Mouse (Mus musculus) limb, embryonic 11.5 days (tissue): ENCODE data around the gene Eef1akmt2. TPM values are rescaled to one million over a fixed set of nuclear protein-coding genes. Genes with fewer than 3 reads are reported as not detected.
A peak's percentile ranks its signal among the peaks of the same experiment; 100 is the strongest.

Experiments
- ATAC-seq: fragments of 200-750 bp; cut with Nextera tagmentation; 2 replicates; pipeline ENCODE4 v1.8.0; 2017; ENCODE audit warnings: low read depth; ENCODE audit not compliant: insufficient number of reproducible peaks, low FRiP score, low TSS enrichment
- DNase-seq: peaks from one replicate; pipeline ENCODE4 v3.0.0-alpha.2; 2015; ENCODE audit warnings: low spot score
- H3K27ac ChIP-seq: fragments of 300-500 bp; sonication (generic); replicated peaks from 2 replicates; pipeline ENCODE4 v1.5.1; 2014; ENCODE audit warnings: low read depth, mild to moderate bottlenecking, low read length
- H3K27me3 ChIP-seq: fragments of 300-500 bp; sonication (generic); 2 replicates; pipeline ENCODE4 v1.6.1; 2014; ENCODE audit warnings: mild to moderate bottlenecking, low read length, mixed read lengths; ENCODE audit not compliant: control insufficient read depth, insufficient read depth
- H3K36me3 ChIP-seq: fragments of 300-500 bp; sonication (generic); 2 replicates; pipeline ENCODE4 v1.6.1; 2014; ENCODE audit warnings: mild to moderate bottlenecking, low read length, moderate library complexity, mixed read lengths; ENCODE audit not compliant: control insufficient read depth, insufficient read depth
- H3K4me1 ChIP-seq: fragments of 300-500 bp; sonication (generic); 2 replicates; pipeline ENCODE4 v1.6.1; 2014; ENCODE audit warnings: low read length, mixed read lengths; ENCODE audit not compliant: control insufficient read depth, insufficient read depth
- H3K4me2 ChIP-seq: fragments of 300-500 bp; sonication (generic); 2 replicates; pipeline ENCODE4 v1.6.1; 2014; ENCODE audit warnings: low read depth, mild to moderate bottlenecking, moderate library complexity; ENCODE audit not compliant: severe bottlenecking
- H3K4me3 ChIP-seq: fragments of 300-500 bp; sonication (generic); 2 replicates; pipeline ENCODE4 v1.5.1; 2014; ENCODE audit warnings: low read depth, low read length
- H3K9ac ChIP-seq: fragments of 300-500 bp; sonication (generic); 2 replicates; pipeline ENCODE4 v1.6.1; 2014; ENCODE audit warnings: mild to moderate bottlenecking, low read length
- H3K9me3 ChIP-seq: fragments of 300-500 bp; sonication (generic); 2 replicates; pipeline ENCODE4 v1.6.1; 2016; ENCODE audit warnings: low read length; ENCODE audit not compliant: control insufficient read depth
- WGBS: fragments of 180-500 bp; shearing (Covaris S2); extraction: QIAGEN DNeasy Blood & Tissue Kit; methylation state at CpG from one replicate; pipeline ENCODE4 v1.1.7; 2014; 5-methylcytosine and 5-hydroxymethylcytosine counted together
- polyA plus RNA-seq: library from polyadenylated mRNA; unstranded; fragments of >200 nt; fragmentation: Nextera tagmentation; extraction: Ambion mirVana; gene quantifications from 2 replicates; pipeline ENCODE4 v1.2.1, GENCODE M21; 2014

Eef1akmt2 gene
- polyA plus RNA-seq, 1 experiment from 2014 or later = 76.6 TPM

DNA sequence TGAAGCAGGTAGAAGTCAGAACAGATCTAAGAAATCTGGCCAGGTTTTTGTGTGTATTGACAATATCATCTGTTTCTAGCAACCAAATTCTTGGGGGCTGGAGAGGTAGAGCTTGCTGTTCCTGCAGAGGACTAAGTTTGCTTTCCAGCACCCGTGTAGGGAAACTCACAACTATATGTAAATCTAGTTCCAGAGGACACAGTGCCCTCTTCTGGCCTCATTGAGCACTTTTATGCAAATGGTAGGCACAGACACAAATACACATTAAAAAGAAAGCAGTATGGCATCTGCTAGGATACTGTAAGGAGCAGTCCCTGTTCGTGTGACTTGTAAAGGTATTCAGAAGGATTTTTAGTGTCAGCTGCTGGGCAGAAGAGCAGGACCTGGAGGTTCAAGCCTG, 29.9 kb upstream of the Eef1akmt2 start:
- ATAC-seq = no peak
- Histone ChIP-seq H3K36me3 (peaks cover 20% of the 10 kb centered on the region), H3K27ac (no peak overlapping the region), H3K9me3 (no peaks in the 10 kb centered on the region), H3K4me1 (no peaks in the 10 kb centered on the region), H3K27me3 (no peaks in the 10 kb centered on the region), H3K4me3 (no peak overlapping the region), H3K9ac (no peak overlapping the region), H3K4me2 (no peak overlapping the region)
- 76% methylated on average over 2 of the region's 2 CpGs for WGBS
- DNase-seq = no peak

DNA sequence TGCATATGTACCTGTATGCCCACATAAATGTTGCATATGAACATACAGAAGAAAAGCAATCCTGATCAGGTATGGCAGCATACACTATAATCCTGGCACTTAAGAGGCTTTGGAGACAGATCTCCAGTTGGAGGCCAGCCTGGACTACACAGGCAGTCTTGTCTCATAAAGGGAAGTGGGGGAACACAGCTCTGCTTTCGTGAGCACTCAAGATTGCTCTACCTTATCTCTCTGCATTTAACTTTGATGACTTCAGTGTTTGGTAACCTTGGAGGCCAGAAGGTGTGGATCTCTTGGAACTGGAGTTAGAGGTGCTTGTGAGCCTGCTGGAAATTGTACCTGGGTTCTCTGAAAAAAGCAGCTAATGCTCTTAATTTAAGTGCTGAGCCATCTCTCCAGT, 27.8 kb upstream of the Eef1akmt2 start:
- Histone ChIP-seq H3K36me3 (peaks cover 29% of the 10 kb centered on the region), H3K4me2 (no peak overlapping the region), H3K27me3 (no peaks in the 10 kb centered on the region), H3K4me1 (no peaks in the 10 kb centered on the region), H3K27ac (no peak overlapping the region), H3K4me3 (no peak overlapping the region), H3K9me3 (no peaks in the 10 kb centered on the region), H3K9ac (no peak overlapping the region)
- ATAC-seq (no peak), DNase-seq (no peak)
- 89% methylated on average over 1 of the region's 1 CpGs for WGBS

- Histone ChIP-seq H3K27ac (no peak overlapping the region), H3K4me1 (no peaks in the 10 kb centered on the region), H3K9ac (no peak overlapping the region), H3K4me3 (no peak overlapping the region), H3K9me3 (no peaks in the 10 kb centered on the region), H3K4me2 (no peak overlapping the region), H3K27me3 (no peaks in the 10 kb centered on the region), H3K36me3 (peaks cover 16% of the 10 kb centered on the region)
- no peak for ATAC-seq
- 91% methylated on average over 2 of the region's 2 CpGs for WGBS
- no peak for DNase-seq
Observed at GRCm38 (mm10) chr7:132875391-132876086, 23.1 kb upstream of the Eef1akmt2 start.

- Histone ChIP-seq H3K27me3 (no peaks in the 10 kb centered on the region), H3K36me3 (peaks cover 18% of the 10 kb centered on the region), H3K27ac (no peak overlapping the region), H3K4me2 (no peak overlapping the region), H3K4me1 (no peaks in the 10 kb centered on the region), H3K4me3 (no peak overlapping the region), H3K9me3 (no peaks in the 10 kb centered on the region), H3K9ac (no peak overlapping the region)
- ATAC-seq = no peak
- no peak for DNase-seq
- 96% methylated on average over 2 of the region's 2 CpGs for WGBS
Observed at GRCm38 (mm10) chr7:132873043-132873442, 20.6 kb upstream of the Eef1akmt2 start.

DNA sequence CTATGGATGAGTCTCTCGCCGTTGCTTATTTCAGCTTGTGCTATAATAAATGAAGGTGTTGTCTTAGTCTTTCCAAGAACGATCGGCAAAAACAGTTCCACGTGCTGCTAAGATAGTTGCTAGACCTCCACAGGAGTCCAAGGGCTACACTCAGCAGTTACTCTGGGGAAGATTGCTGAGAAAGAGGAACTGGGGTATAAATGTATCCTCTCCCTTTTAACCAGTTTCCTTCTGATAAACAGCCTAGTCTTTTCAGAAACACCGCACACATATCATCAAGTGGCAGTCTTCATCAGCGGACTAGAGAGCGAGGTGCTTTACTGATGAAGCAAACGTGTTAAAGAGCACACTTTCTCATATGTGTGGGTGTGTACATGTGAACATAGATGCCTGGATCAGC, 13.8 kb upstream of the Eef1akmt2 start:
- ATAC-seq (no peak), DNase-seq (no peak)
- Histone ChIP-seq H3K9ac (no peak overlapping the region), H3K4me3 (no peak overlapping the region), H3K27ac (no peak overlapping the region), H3K27me3 (no peaks in the 10 kb centered on the region), H3K4me1 (no peaks in the 10 kb centered on the region), H3K4me2 (no peak overlapping the region), H3K9me3 (no peaks in the 10 kb centered on the region), H3K36me3 (peaks cover 8% of the 10 kb centered on the region)
- 96% methylated on average over 9 of the region's 9 CpGs for WGBS

DNA sequence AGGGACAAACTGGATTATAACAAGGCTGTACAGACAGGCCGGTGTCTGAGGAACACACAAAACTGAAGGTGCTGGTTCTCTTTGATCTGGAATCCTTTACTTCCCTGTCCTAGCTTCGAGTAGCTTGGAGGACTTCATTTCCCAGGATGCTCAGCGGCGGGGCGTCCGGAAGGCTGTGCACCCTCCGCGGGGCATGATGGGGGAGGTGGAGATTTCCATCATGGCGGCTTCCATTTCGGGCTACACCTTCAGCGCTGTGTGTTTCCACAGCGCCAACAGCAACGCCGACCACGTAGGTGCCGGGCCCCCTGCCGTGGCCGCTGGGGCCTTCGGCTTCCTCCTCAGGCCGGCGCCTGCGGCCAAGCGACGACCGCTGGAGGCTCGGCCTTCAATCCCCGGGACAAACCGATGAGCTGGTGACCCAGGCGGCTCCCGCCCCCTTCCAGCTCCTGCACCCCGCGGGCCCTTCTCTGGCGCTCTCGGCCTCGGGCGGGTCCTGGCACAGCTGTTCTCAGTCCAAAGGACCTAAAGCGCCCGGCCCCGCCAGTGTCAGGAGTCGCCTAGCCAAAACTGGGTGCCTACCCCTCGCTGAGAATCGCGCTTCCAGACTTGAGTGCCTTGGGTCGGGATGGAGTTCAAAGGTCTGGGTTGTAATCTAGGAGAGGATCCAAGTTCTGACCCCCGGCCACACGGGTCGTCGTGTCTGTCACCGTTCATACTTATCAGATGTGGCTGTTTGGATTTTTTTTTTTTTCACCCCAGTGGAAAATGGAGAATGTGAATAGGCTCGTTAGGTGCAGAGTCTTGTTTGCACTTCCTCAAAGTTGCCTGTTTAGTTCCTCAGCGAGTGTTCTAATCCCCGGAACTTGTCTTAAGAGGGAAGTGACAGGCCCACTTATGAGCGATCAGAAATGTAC, 6.8 kb upstream of the Eef1akmt2 start, which contains the start of gene Abraxas2:
Gene Abraxas2 (plus strand): TSS at position 184 of the 917 bp plus-strand sequence.
- Histone ChIP-seq H3K4me3 (peak within 1 kb of the TSS; percentile 97), H3K36me3 (no peaks in the 10 kb centered on the region), H3K27ac (peak within 1 kb of the TSS; percentile 77; the same call in 1 of the 2 replicates), H3K4me1 (no peaks in the 10 kb centered on the region), H3K4me2 (peak within 1 kb of the TSS; percentile 67), H3K27me3 (no peaks in the 10 kb centered on the region), H3K9me3 (no peaks in the 10 kb centered on the region), H3K9ac (peak within 1 kb of the TSS; percentile 89)
- WGBS = under 1% methylated on average over 53 of the region's 53 CpGs
- DNase-seq (peak; percentile 94), ATAC-seq (peak; percentile 81)

GRCm38 (mm10) chr7:132858043-132858608, 5.7 kb upstream of the Eef1akmt2 start:
- H3K9ac ChIP-seq = no peak overlapping the region
- no peaks in the 10 kb centered on the region for H3K36me3 ChIP-seq
- no peaks in the 10 kb centered on the region for H3K27me3 ChIP-seq
- DNase-seq (no peak), ATAC-seq (no peak)
- H3K4me2 ChIP-seq = no peak overlapping the region
- no peak overlapping the region for H3K4me3 ChIP-seq
- H3K9me3 ChIP-seq = no peaks in the 10 kb centered on the region
- H3K4me1 ChIP-seq = peaks cover 7% of the 10 kb centered on the region
- 74% methylated on average over 5 of the region's 5 CpGs for WGBS
- no peak overlapping the region for H3K27ac ChIP-seq

DNA sequence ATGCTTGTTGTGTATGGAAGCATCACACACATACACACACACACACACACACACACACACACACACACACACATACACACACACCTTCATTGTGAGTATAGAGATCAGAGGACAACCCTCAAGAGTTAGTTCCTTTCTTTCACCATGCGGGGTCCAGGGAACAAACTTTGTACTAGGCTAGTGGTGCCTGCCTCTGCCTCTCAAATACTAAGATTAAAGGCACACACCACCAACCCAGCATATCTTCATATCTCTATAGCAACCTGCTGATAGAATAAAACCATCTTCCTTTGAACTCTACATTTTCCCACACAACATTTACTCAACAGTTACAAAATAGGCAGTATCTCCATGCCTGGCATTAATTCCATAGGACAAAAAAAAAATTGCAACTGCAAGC, 3.6 kb upstream of the Eef1akmt2 start:
- no peak overlapping the region for H3K4me3 ChIP-seq
- no peaks in the 10 kb centered on the region for H3K9me3 ChIP-seq
- WGBS = 92% methylated on average over 1 of the region's 1 CpGs
- H3K36me3 ChIP-seq = no peaks in the 10 kb centered on the region
- no peak overlapping the region for H3K4me2 ChIP-seq
- ATAC-seq (no peak), DNase-seq (no peak)
- no peak overlapping the region for H3K9ac ChIP-seq
- no peaks in the 10 kb centered on the region for H3K27me3 ChIP-seq
- peaks cover 9% of the 10 kb centered on the region for H3K4me1 ChIP-seq
- H3K27ac ChIP-seq = no peak overlapping the region
